Mouse (Mus musculus) forebrain, embryonic 11.5 days (tissue): Measurements from ENCODE around the gene Med23. TPM values are rescaled to one million over a fixed set of nuclear protein-coding genes. Genes with fewer than 3 reads are reported as not detected.

Experiments used
- ATAC-seq: fragments of 200-750 bp; cut with Nextera tagmentation; replicated peaks from 2 replicates; pipeline ENCODE4 v1.8.0; 2017; ENCODE audit warnings: moderate TSS enrichment; ENCODE audit not compliant: low FRiP score
- DNase-seq: peaks from one replicate; pipeline ENCODE4 v3.0.0-alpha.2; 2017; ENCODE audit warnings: low spot score
- H3K27ac ChIP-seq: fragments of 300-500 bp; sonication (generic); 2 replicates; pipeline ENCODE4 v1.5.1; 2014; ENCODE audit warnings: low read depth, low read length
- H3K27me3 ChIP-seq: fragments of 300-500 bp; sonication (generic); 2 replicates; pipeline ENCODE4 v1.6.1; 2014; ENCODE audit warnings: mild to moderate bottlenecking, low read length, mixed read lengths; ENCODE audit not compliant: control insufficient read depth, insufficient read depth
- H3K36me3 ChIP-seq: fragments of 300-500 bp; sonication (generic); 2 replicates; pipeline ENCODE4 v1.6.1; 2014; ENCODE audit warnings: mild to moderate bottlenecking, low read length, moderate library complexity, mixed read lengths; ENCODE audit not compliant: control insufficient read depth, insufficient read depth
- H3K4me1 ChIP-seq: fragments of 300-500 bp; sonication (generic); replicated peaks from 2 replicates; pipeline ENCODE4 v1.6.1; 2014; ENCODE audit warnings: low read length, mixed read lengths; ENCODE audit not compliant: control insufficient read depth, insufficient read depth
- H3K4me2 ChIP-seq: fragments of 300-500 bp; sonication (generic); 2 replicates; pipeline ENCODE4 v1.6.1; 2014; ENCODE audit warnings: low read depth, mild to moderate bottlenecking, low read length, moderate library complexity, mixed read lengths; ENCODE audit not compliant: severe bottlenecking
- H3K4me3 ChIP-seq: fragments of 300-500 bp; sonication (generic); 2 replicates; pipeline ENCODE4 v1.5.1; 2014; ENCODE audit warnings: low read depth, low read length
- H3K9ac ChIP-seq: fragments of 300-500 bp; sonication (generic); 2 replicates; pipeline ENCODE4 v1.6.1; 2014; ENCODE audit warnings: low read length
- H3K9me3 ChIP-seq: fragments of 300-500 bp; sonication (generic); 2 replicates; pipeline ENCODE4 v1.6.1; 2016; ENCODE audit warnings: low read length, mixed read lengths; ENCODE audit not compliant: control insufficient read depth
- WGBS: fragments of 180-500 bp; shearing (Covaris S2); extraction: QIAGEN DNeasy Blood & Tissue Kit; methylation state at CpG from one replicate; pipeline ENCODE4 v1.1.7; 2014; 5-methylcytosine and 5-hydroxymethylcytosine counted together
- polyA plus RNA-seq: library from polyadenylated mRNA; unstranded; fragments of >200 nt; fragmentation: Nextera tagmentation; extraction: Ambion mirVana; gene quantifications from 2 replicates; pipeline ENCODE4 v1.2.1, GENCODE M21; 2014

Gene Med23
- polyA plus RNA-seq, 1 experiment from 2014 or later: 33.4 TPM

DNA sequence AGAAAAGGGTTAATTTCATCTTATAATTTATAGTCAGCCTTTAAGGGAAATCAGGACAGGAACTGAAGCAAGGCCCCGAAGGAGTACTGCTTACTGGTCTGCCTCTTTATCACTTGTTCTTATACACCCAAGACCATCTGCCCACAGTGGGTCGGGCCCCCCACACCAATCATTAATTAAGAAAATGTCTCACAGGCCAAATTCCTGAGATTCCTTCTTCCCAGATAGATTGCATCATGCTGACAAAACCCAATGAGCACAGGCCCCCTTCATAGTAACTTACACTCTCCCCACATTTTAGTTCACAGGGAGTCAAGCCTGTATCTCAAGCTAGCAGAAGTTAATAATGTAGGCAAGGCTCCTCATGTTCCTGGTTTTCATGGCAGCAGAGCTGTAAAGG lies 27.8 kb upstream of the Med23 start:
- no peak overlapping the region for H3K9ac ChIP-seq
- WGBS: 50% methylated on average over 2 of the region's 2 CpGs
- H3K9me3 ChIP-seq: no peaks in the 10 kb centered on the region; the same call in 1 of the 2 replicates
- H3K4me1 ChIP-seq: no peaks in the 10 kb centered on the region
- H3K4me2 ChIP-seq: no peak overlapping the region
- no peak overlapping the region for H3K4me3 ChIP-seq
- DNase-seq (no peak), ATAC-seq (no peak)
- no peaks in the 10 kb centered on the region for H3K27me3 ChIP-seq
- H3K27ac ChIP-seq: no peak overlapping the region
- no peaks in the 10 kb centered on the region for H3K36me3 ChIP-seq

GRCm38 (mm10) chr10:24842676-24843075 lies 27.1 kb upstream of the Med23 start, which contains the start of gene Enpp3:
Gene Enpp3 (minus strand): TSS chr10:24842823.
- WGBS: 93% methylated on average over 1 of the region's 1 CpGs
- no peak within 1 kb of the TSS for H3K9ac ChIP-seq
- H3K27ac ChIP-seq: no peak within 1 kb of the TSS
- DNase-seq: no peak
- H3K9me3 ChIP-seq: no peaks in the 10 kb centered on the region; the same call in 1 of the 2 replicates
- ATAC-seq: no peak
- no peak within 1 kb of the TSS for H3K4me3 ChIP-seq
- H3K36me3 ChIP-seq: no peaks in the 10 kb centered on the region
- H3K27me3 ChIP-seq: no peaks in the 10 kb centered on the region
- H3K4me2 ChIP-seq: no peak within 1 kb of the TSS
- H3K4me1 ChIP-seq: no peaks in the 10 kb centered on the region

- Histone ChIP-seq H3K9ac (no peak overlapping the region), H3K27ac (no peak overlapping the region), H3K27me3 (no peaks in the 10 kb centered on the region), H3K36me3 (no peaks in the 10 kb centered on the region), H3K9me3 (no peaks in the 10 kb centered on the region), H3K4me2 (no peak overlapping the region), H3K4me3 (no peak overlapping the region), H3K4me1 (no peaks in the 10 kb centered on the region)
- DNase-seq (no peak), ATAC-seq (no peak)
- WGBS: 83% methylated on average over 2 of the region's 2 CpGs
Observed at GRCm38 (mm10) chr10:24863146-24863545, 6.6 kb upstream of the Med23 start.

GRCm38 (mm10) chr10:24864434-24864833 lies 5.4 kb upstream of the Med23 start:
- Histone ChIP-seq H3K27ac (no peak overlapping the region), H3K36me3 (no peaks in the 10 kb centered on the region), H3K9ac (no peak overlapping the region), H3K4me2 (no peak overlapping the region), H3K4me1 (no peaks in the 10 kb centered on the region), H3K27me3 (no peaks in the 10 kb centered on the region), H3K9me3 (no peaks in the 10 kb centered on the region), H3K4me3 (no peak overlapping the region)
- ATAC-seq: no peak
- no peak for DNase-seq
- WGBS: 78% methylated on average over 6 of the region's 6 CpGs

DNA sequence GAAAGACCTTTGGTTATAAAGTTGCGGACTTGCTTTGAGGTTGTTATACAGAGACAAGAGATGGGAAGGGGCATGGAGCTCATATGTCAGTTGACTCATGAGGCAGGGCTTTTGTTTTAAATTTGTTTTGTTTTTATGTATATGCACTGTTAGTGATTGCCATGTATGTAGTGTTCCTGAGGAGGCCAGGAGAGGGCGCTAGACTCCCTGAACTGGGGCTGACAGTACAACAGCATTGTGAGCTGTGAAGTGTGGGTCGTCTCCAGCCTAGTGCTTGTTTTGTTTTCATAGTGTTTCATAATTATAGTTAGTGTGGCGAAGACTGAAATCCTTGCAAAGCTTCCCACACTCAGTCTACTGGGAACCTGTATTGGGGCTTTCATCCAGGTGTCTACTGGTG lies 3.8 kb downstream of the Med23 start:
- H3K36me3 ChIP-seq: peaks cover 8% of the 10 kb centered on the region; the same call in 1 of the 2 replicates
- H3K27me3 ChIP-seq: no peaks in the 10 kb centered on the region
- WGBS: 84% methylated on average over 4 of the region's 4 CpGs
- DNase-seq (no peak), ATAC-seq (no peak)
- no peak overlapping the region for H3K4me2 ChIP-seq
- H3K9me3 ChIP-seq: no peaks in the 10 kb centered on the region
- no peak overlapping the region for H3K27ac ChIP-seq
- H3K4me1 ChIP-seq: no peaks in the 10 kb centered on the region
- H3K4me3 ChIP-seq: no peak overlapping the region
- no peak overlapping the region for H3K9ac ChIP-seq

- H3K27me3 ChIP-seq: no peaks in the 10 kb centered on the region
- H3K9ac ChIP-seq: no peak overlapping the region
- H3K4me2 ChIP-seq: no peak overlapping the region
- H3K36me3 ChIP-seq: peaks cover 4% of the 10 kb centered on the region
- no peak for ATAC-seq
- H3K4me1 ChIP-seq: no peaks in the 10 kb centered on the region
- DNase-seq: peak; percentile 62
- no peak overlapping the region for H3K27ac ChIP-seq
- H3K9me3 ChIP-seq: no peaks in the 10 kb centered on the region
- 87% methylated on average over 9 of the region's 9 CpGs for WGBS
- no peak overlapping the region for H3K4me3 ChIP-seq
Observed at GRCm38 (mm10) chr10:24886008-24886407, 16.2 kb downstream of the Med23 start.

- no peaks in the 10 kb centered on the region for H3K4me1 ChIP-seq
- H3K9me3 ChIP-seq: no peaks in the 10 kb centered on the region
- no peak overlapping the region for H3K27ac ChIP-seq
- no peaks in the 10 kb centered on the region for H3K27me3 ChIP-seq
- H3K36me3 ChIP-seq: peaks cover 6% of the 10 kb centered on the region
- H3K4me3 ChIP-seq: no peak overlapping the region
- ATAC-seq (no peak), DNase-seq (no peak)
- H3K9ac ChIP-seq: no peak overlapping the region
- WGBS: 98% methylated on average over 7 of the region's 7 CpGs
- H3K4me2 ChIP-seq: no peak overlapping the region
Observed at GRCm38 (mm10) chr10:24888343-24888742, 18.6 kb downstream of the Med23 start.

- H3K4me3 ChIP-seq: no peak overlapping the region
- H3K4me2 ChIP-seq: no peak overlapping the region
- H3K27me3 ChIP-seq: no peaks in the 10 kb centered on the region
- peaks cover 3% of the 10 kb centered on the region for H3K36me3 ChIP-seq
- H3K27ac ChIP-seq: no peak overlapping the region
- H3K4me1 ChIP-seq: no peaks in the 10 kb centered on the region
- ATAC-seq (no peak), DNase-seq (no peak)
- WGBS: 88% methylated on average over 8 of the region's 8 CpGs
- no peaks in the 10 kb centered on the region for H3K9me3 ChIP-seq
- no peak overlapping the region for H3K9ac ChIP-seq
Observed at GRCm38 (mm10) chr10:24895927-24896326, 26.1 kb downstream of the Med23 start.

DNA sequence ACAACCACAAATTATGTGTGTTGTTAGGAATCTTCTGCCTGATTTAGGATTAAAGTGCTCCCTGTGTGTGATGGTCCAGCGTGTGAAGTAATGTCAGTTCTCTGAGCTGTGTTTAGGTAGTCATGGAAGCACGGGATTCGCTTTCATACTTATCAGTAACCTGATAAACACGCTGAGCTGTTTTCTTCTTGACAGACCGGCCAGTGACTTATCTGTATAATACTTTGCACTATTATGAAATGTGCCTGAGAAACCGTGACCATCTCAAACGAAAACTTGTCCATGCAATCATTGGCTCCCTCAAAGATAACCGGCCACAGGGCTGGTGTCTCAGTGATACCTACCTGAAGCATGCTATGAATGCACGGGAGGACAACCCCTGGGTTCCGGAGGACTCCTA lies 35.8 kb downstream of the Med23 start:
- no peaks in the 10 kb centered on the region for H3K27me3 ChIP-seq
- no peaks in the 10 kb centered on the region for H3K4me1 ChIP-seq
- no peak overlapping the region for H3K4me3 ChIP-seq
- no peak overlapping the region for H3K9ac ChIP-seq
- WGBS: 94% methylated on average over 10 of the region's 10 CpGs
- ATAC-seq (no peak), DNase-seq (no peak)
- H3K4me2 ChIP-seq: no peak overlapping the region
- H3K36me3 ChIP-seq: peaks cover 21% of the 10 kb centered on the region
- H3K9me3 ChIP-seq: no peaks in the 10 kb centered on the region
- no peak overlapping the region for H3K27ac ChIP-seq
